Mouse (Mus musculus): ENCODE results near the gene Arhgap15. TPM values are rescaled to one million over a fixed set of nuclear protein-coding genes. Genes with fewer than 3 reads are reported as not detected.

Arhgap15 gene
- total and polyA plus RNA-seq, 3 experiments, result 1.5 to 2.8 TPM; not detected in 1

GRCm38 (mm10) chr2:44306137-44306536 lies 557.5 kb downstream of the Arhgap15 start (continued):
- TF ChIP-seq HCFC1 (IDR thresholded peaks at IDR 0.05; ENCODE audit: low read depth, low read length), result no peak
- TF ChIP-seq USF1 (IDR thresholded peaks at IDR 0.05; ENCODE audit: low read depth, low read length), result 0 out of 2 replicates have a peak, but pooled peaks have one; percentile 14
- no peak for TF ChIP-seq TAL1 (IDR thresholded peaks at IDR 0.05; ENCODE audit: low read length)
- no peak for TF ChIP-seq E2F4 (IDR thresholded peaks at IDR 0.05; ENCODE audit: borderline replicate concordance, low read depth, low read length)
- TF ChIP-seq MYC (IDR thresholded peaks at IDR 0.05; ENCODE audit: low read depth, low read length), result peak; percentile 69; the same call in 1 of the 2 replicates
- TF ChIP-seq MAX (IDR thresholded peaks at IDR 0.05; ENCODE audit: low read length), result peak; percentile 58
- TF ChIP-seq SMC3 (IDR thresholded peaks at IDR 0.05; ENCODE audit: low read depth, low read length), result peak; percentile 66
- TF ChIP-seq MAZ (IDR thresholded peaks at IDR 0.05; ENCODE audit: low read depth, low read length), result no peak
- TF ChIP-seq TBP (IDR thresholded peaks at IDR 0.05; ENCODE audit: low read depth, low read length), result no peak
- TF ChIP-seq RCOR1 (IDR thresholded peaks at IDR 0.05; ENCODE audit: low read depth, low read length), result no peak
- no peak for TF ChIP-seq MAFK (IDR thresholded peaks at IDR 0.05; ENCODE audit: borderline replicate concordance, low read depth, low read length)

GRCm38 (mm10) chr2:44309124-44309523 lies 560.5 kb downstream of the Arhgap15 start:
- Histone ChIP-seq H3K79me2 (ENCODE audit: control insufficient read depth, insufficient read depth, low read length, poor library complexity) (no peaks in the 10 kb centered on the region), H3K27ac (ENCODE audit: control insufficient read depth, low read depth, low read length) (no peak overlapping the region), H3K27me3 (ENCODE audit: control insufficient read depth in 1 of 2, insufficient read depth in 2 of 2, low read length in 2 of 2) (no peaks in the 10 kb centered on the region), H3K4me3 (ENCODE audit: control insufficient read depth in 1 of 2, insufficient read depth in 1 of 2, low read depth in 2 of 2, low read length in 2 of 2) (no peak overlapping the region), H3K9ac (ENCODE audit: control insufficient read depth, low read depth, low read length, poor library complexity, severe bottlenecking) (no peak overlapping the region), H3K4me1 (ENCODE audit: control insufficient read depth in 1 of 2, insufficient read depth in 2 of 2, low read length in 2 of 2) (peaks cover 8 to 9% of the 10 kb centered on the region in 2 experiments), H3K36me3 (ENCODE audit: control insufficient read depth in 1 of 2, insufficient read depth in 2 of 2, low read length in 2 of 2) (peaks cover 0 to 14% of the 10 kb centered on the region in 2 experiments; a peak in 2 of 4 replicates), H3K9me3 (replicated peaks; ENCODE audit: insufficient read depth, low read length) (no peaks in the 10 kb centered on the region)
- TF ChIP-seq GATA1 (IDR thresholded peaks at IDR 0.05; ENCODE audit: low read depth, low read length), result no peak
- no peak for TF ChIP-seq TBP (IDR thresholded peaks at IDR 0.05; ENCODE audit: low read depth, low read length)
- no peak for TF ChIP-seq MAX (IDR thresholded peaks at IDR 0.05; ENCODE audit: low read length)
- no peak for TF ChIP-seq EP300 (IDR thresholded peaks at IDR 0.05; ENCODE audit: low read depth in 1 of 2, low read length in 2 of 2)
- TF ChIP-seq ETS1 (IDR thresholded peaks at IDR 0.05; ENCODE audit: low read depth, low read length), result no peak
- no peak for TF ChIP-seq UBTF (IDR thresholded peaks at IDR 0.05; ENCODE audit: borderline replicate concordance, insufficient read depth, low read depth, low read length)
- no peak for TF ChIP-seq USF1 (IDR thresholded peaks at IDR 0.05; ENCODE audit: low read depth, low read length)
- TF ChIP-seq SMC3 (IDR thresholded peaks at IDR 0.05; ENCODE audit: low read depth, low read length), result no peak
- no peak for TF ChIP-seq RCOR1 (IDR thresholded peaks at IDR 0.05; ENCODE audit: low read depth, low read length)
- DNase-seq (ENCODE audit: low read depth, low spot score), result no peak

GRCm38 (mm10) chr2:44309556-44309955 lies 560.9 kb downstream of the Arhgap15 start:
- H3K27me3 ChIP-seq (ENCODE audit: control insufficient read depth in 1 of 2, insufficient read depth in 2 of 2, low read length in 2 of 2), result no peaks in the 10 kb centered on the region
- no peak overlapping the region for H3K4me3 ChIP-seq (ENCODE audit: control insufficient read depth in 1 of 2, insufficient read depth in 1 of 2, low read depth in 2 of 2, low read length in 2 of 2)
- TF ChIP-seq CHD2 (IDR thresholded peaks at IDR 0.05; ENCODE audit: low read length), result no peak
- no peak for TF ChIP-seq POLR2A (IDR thresholded peaks at IDR 0.05; ENCODE audit: control insufficient read depth in 1 of 2, insufficient read depth in 1 of 2, low read depth in 1 of 2, low read length in 2 of 2, poor library complexity in 1 of 2)
- no peak for TF ChIP-seq MXI1 (IDR thresholded peaks at IDR 0.05; ENCODE audit: low read depth, low read length)
- TF ChIP-seq ZMIZ1 (IDR thresholded peaks at IDR 0.05; ENCODE audit: low read depth, low read length), result no peak
- TF ChIP-seq NRF1 (IDR thresholded peaks at IDR 0.05; ENCODE audit: insufficient read depth, low read depth, low read length, poor library complexity, severe bottlenecking), result no peak
- TF ChIP-seq RAD21 (IDR thresholded peaks at IDR 0.05; ENCODE audit: low read depth, low read length), result no peak
- no peak for TF ChIP-seq NELFE (IDR thresholded peaks at IDR 0.05; ENCODE audit: low read depth, low read length)
- TF ChIP-seq POLR2AphosphoS2 (IDR thresholded peaks at IDR 0.05; ENCODE audit: low read length), result no peak
- TF ChIP-seq MYC (IDR thresholded peaks at IDR 0.05; ENCODE audit: low read depth, low read length), result no peak
- no peak for TF ChIP-seq TAL1 (IDR thresholded peaks at IDR 0.05; ENCODE audit: low read length)
- TF ChIP-seq SIN3A (IDR thresholded peaks at IDR 0.05; ENCODE audit: low read length), result no peak
- no peak for TF ChIP-seq MAFK (IDR thresholded peaks at IDR 0.05; ENCODE audit: borderline replicate concordance, low read depth, low read length)
- TF ChIP-seq USF2 (IDR thresholded peaks at IDR 0.05; ENCODE audit: borderline replicate concordance in 1 of 2, insufficient read depth in 1 of 2, low read depth in 1 of 2, low read length in 2 of 2), result no peak
- no peak for TF ChIP-seq GATA1 (IDR thresholded peaks at IDR 0.05; ENCODE audit: low read depth, low read length)
- no peak for TF ChIP-seq ELF1 (IDR thresholded peaks at IDR 0.05; ENCODE audit: low read depth, low read length)
- TF ChIP-seq CTCF (IDR thresholded peaks at IDR 0.05 in 2 of 3, conservative IDR thresholded peaks at IDR 0.05 in 1 of 3; ENCODE audit: control insufficient read depth in 1 of 3, insufficient read depth in 1 of 3, low read depth in 2 of 3, low read length in 3 of 3, poor library complexity in 1 of 3, severe bottlenecking in 1 of 3), result no peak
- TF ChIP-seq UBTF (IDR thresholded peaks at IDR 0.05; ENCODE audit: borderline replicate concordance, insufficient read depth, low read depth, low read length), result no peak
- TF ChIP-seq MAZ (IDR thresholded peaks at IDR 0.05; ENCODE audit: low read depth, low read length), result no peak
- no peak for TF ChIP-seq SMC3 (IDR thresholded peaks at IDR 0.05; ENCODE audit: low read depth, low read length)
- no peaks in the 10 kb centered on the region for H3K9me3 ChIP-seq (replicated peaks; ENCODE audit: insufficient read depth, low read length)
- H3K36me3 ChIP-seq (ENCODE audit: control insufficient read depth in 1 of 2, insufficient read depth in 2 of 2, low read length in 2 of 2), result peaks cover 0 to 17% of the 10 kb centered on the region in 2 experiments; a peak in 2 of 4 replicates
- DNase-seq (ENCODE audit: low read depth, low spot score), result no peak
- H3K27ac ChIP-seq (ENCODE audit: control insufficient read depth, low read depth, low read length), result no peak overlapping the region
- no peak overlapping the region for H3K9ac ChIP-seq (ENCODE audit: control insufficient read depth, low read depth, low read length, poor library complexity, severe bottlenecking)
- H3K79me2 ChIP-seq (ENCODE audit: control insufficient read depth, insufficient read depth, low read length, poor library complexity), result no peaks in the 10 kb centered on the region
- H3K4me1 ChIP-seq (ENCODE audit: control insufficient read depth in 1 of 2, insufficient read depth in 2 of 2, low read length in 2 of 2), result peaks cover 11 to 14% of the 10 kb centered on the region in 2 experiments
